Mouse (Mus musculus): ENCODE results near the gene Sfrp2. TPM values are rescaled to one million over a fixed set of nuclear protein-coding genes. Genes with fewer than 3 reads are reported as not detected.
A peak's percentile ranks its signal among the peaks of the same experiment; 100 is the strongest.

The Sfrp2 gene
- polyA plus RNA-seq (2015; fragmentation: Nextera tagmentation; extraction: Ambion mirVana) = 166 and 172 TPM in 2 replicates

GRCm38 (mm10) chr3:83765871-83766725 lies at the start of gene Sfrp2:
Gene Sfrp2, plus strand, starts transcription at chr3:83766321.
- peak within 1 kb of the TSS; percentile 74 for H3K4me2 ChIP-seq (replicated peaks; ENCODE audit: low read depth, low read length)
- H3K9ac ChIP-seq (replicated peaks; ENCODE audit: low read length) = peak within 1 kb of the TSS; percentile 77
- no peaks in the 10 kb centered on the region for H3K9me3 ChIP-seq (ENCODE audit: low read length)
- WGBS = under 1% methylated on average over 82 of the region's 82 CpGs
- H3K36me3 ChIP-seq (ENCODE audit: insufficient read depth, low read length) = 0 out of 2 replicates have a peak, but pooled peaks cover 4% of the 10 kb centered on the region
- H3K4me1 ChIP-seq (ENCODE audit: insufficient read depth, low read length) = peaks cover 20% of the 10 kb centered on the region
- peak; percentile 79 for ATAC-seq (ENCODE audit: low FRiP score, low TSS enrichment)
- peak within 1 kb of the TSS; percentile 48 for H3K4me3 ChIP-seq (ENCODE audit: low read length)
- peak within 1 kb of the TSS; percentile 60; the same call in 1 of the 2 replicates for H3K27ac ChIP-seq (ENCODE audit: low read length)
- peaks cover 17% of the 10 kb centered on the region; the same call in 1 of the 2 replicates for H3K27me3 ChIP-seq (ENCODE audit: insufficient read depth, low read length)

GRCm38 (mm10) chr3:83717643-83718231 lies 48.4 kb upstream of the Sfrp2 start:
- ATAC-seq (ENCODE audit: low FRiP score, low TSS enrichment) = peak; percentile 63; the same call in 1 of the 2 replicates
- no peak overlapping the region for H3K4me2 ChIP-seq (replicated peaks; ENCODE audit: low read depth, low read length)
- WGBS = 13% methylated on average over 7 of the region's 7 CpGs
- no peak overlapping the region for H3K9ac ChIP-seq (replicated peaks; ENCODE audit: low read length)
- H3K4me3 ChIP-seq (ENCODE audit: low read length) = no peak overlapping the region
- no peaks in the 10 kb centered on the region for H3K9me3 ChIP-seq (ENCODE audit: low read length)
- H3K4me1 ChIP-seq (ENCODE audit: insufficient read depth, low read length) = peaks cover 6% of the 10 kb centered on the region
- no peak overlapping the region for H3K27ac ChIP-seq (ENCODE audit: low read length)
- H3K36me3 ChIP-seq (ENCODE audit: insufficient read depth, low read length) = no peaks in the 10 kb centered on the region
- H3K27me3 ChIP-seq (ENCODE audit: insufficient read depth, low read length) = no peaks in the 10 kb centered on the region

- Histone ChIP-seq H3K4me3 (ENCODE audit: low read length) (no peak overlapping the region), H3K9me3 (ENCODE audit: low read length) (no peaks in the 10 kb centered on the region), H3K36me3 (ENCODE audit: insufficient read depth, low read length) (no peaks in the 10 kb centered on the region), H3K4me1 (ENCODE audit: insufficient read depth, low read length) (peaks cover 6% of the 10 kb centered on the region), H3K27me3 (ENCODE audit: insufficient read depth, low read length) (no peaks in the 10 kb centered on the region), H3K9ac (replicated peaks; ENCODE audit: low read length) (no peak overlapping the region), H3K4me2 (replicated peaks; ENCODE audit: low read depth, low read length) (no peak overlapping the region), H3K27ac (ENCODE audit: low read length) (no peak overlapping the region)
- 66% methylated on average over 4 of the region's 4 CpGs for WGBS
- ATAC-seq (ENCODE audit: low FRiP score, low TSS enrichment) = no peak
Measured at GRCm38 (mm10) chr3:83718662-83719061, 47.5 kb upstream of the Sfrp2 start.

GRCm38 (mm10) chr3:83728223-83728622 lies 37.9 kb upstream of the Sfrp2 start:
- Histone ChIP-seq H3K27ac (ENCODE audit: low read length) (peak overlapping the region; percentile 37; the same call in 1 of the 2 replicates), H3K4me2 (replicated peaks; ENCODE audit: low read depth, low read length) (no peak overlapping the region), H3K9ac (replicated peaks; ENCODE audit: low read length) (no peak overlapping the region), H3K27me3 (ENCODE audit: insufficient read depth, low read length) (no peaks in the 10 kb centered on the region), H3K36me3 (ENCODE audit: insufficient read depth, low read length) (no peaks in the 10 kb centered on the region), H3K4me1 (ENCODE audit: insufficient read depth, low read length) (peaks cover 2% of the 10 kb centered on the region; the same call in 1 of the 2 replicates), H3K4me3 (ENCODE audit: low read length) (no peak overlapping the region), H3K9me3 (ENCODE audit: low read length) (no peaks in the 10 kb centered on the region)
- ATAC-seq (ENCODE audit: low FRiP score, low TSS enrichment) = no peak
- 71% methylated on average over 3 of the region's 3 CpGs for WGBS

GRCm38 (mm10) chr3:83728675-83729390 lies 37.3 kb upstream of the Sfrp2 start:
- H3K9ac ChIP-seq (replicated peaks; ENCODE audit: low read length) = no peak overlapping the region
- no peak overlapping the region for H3K4me3 ChIP-seq (ENCODE audit: low read length)
- peak overlapping the region; percentile 37; the same call in 1 of the 2 replicates for H3K27ac ChIP-seq (ENCODE audit: low read length)
- H3K27me3 ChIP-seq (ENCODE audit: insufficient read depth, low read length) = no peaks in the 10 kb centered on the region
- WGBS = 83% methylated on average over 9 of the region's 9 CpGs
- no peaks in the 10 kb centered on the region for H3K9me3 ChIP-seq (ENCODE audit: low read length)
- peaks cover 2% of the 10 kb centered on the region; the same call in 1 of the 2 replicates for H3K4me1 ChIP-seq (ENCODE audit: insufficient read depth, low read length)
- no peak overlapping the region for H3K4me2 ChIP-seq (replicated peaks; ENCODE audit: low read depth, low read length)
- no peaks in the 10 kb centered on the region for H3K36me3 ChIP-seq (ENCODE audit: insufficient read depth, low read length)
- no peak for ATAC-seq (ENCODE audit: low FRiP score, low TSS enrichment)

DNA sequence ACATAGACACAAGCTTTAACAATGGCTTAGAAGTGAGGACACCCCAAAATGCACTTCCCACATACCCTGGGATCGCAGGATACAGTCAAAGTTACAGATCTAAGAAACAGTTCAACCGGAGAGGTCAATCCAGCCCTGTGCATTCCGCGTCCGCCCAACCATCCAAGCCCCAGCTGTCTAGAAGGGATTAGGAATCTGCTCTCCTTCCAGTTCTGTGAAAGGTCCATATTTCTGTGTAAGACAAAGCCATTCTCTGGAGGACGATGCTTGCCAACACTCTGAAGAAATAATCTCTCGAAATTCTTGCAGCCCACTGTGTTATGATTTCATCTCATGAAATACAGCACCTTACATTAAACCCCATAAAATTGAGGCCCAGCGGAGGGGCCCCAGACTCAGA lies 32.1 kb upstream of the Sfrp2 start:
- H3K27ac ChIP-seq (ENCODE audit: low read length) = no peak overlapping the region
- no peak for ATAC-seq (ENCODE audit: low FRiP score, low TSS enrichment)
- no peaks in the 10 kb centered on the region for H3K27me3 ChIP-seq (ENCODE audit: insufficient read depth, low read length)
- WGBS = 66% methylated on average over 8 of the region's 8 CpGs
- H3K9ac ChIP-seq (replicated peaks; ENCODE audit: low read length) = no peak overlapping the region
- H3K4me3 ChIP-seq (ENCODE audit: low read length) = no peak overlapping the region
- H3K4me2 ChIP-seq (replicated peaks; ENCODE audit: low read depth, low read length) = no peak overlapping the region
- no peaks in the 10 kb centered on the region for H3K4me1 ChIP-seq (ENCODE audit: insufficient read depth, low read length)
- no peaks in the 10 kb centered on the region for H3K36me3 ChIP-seq (ENCODE audit: insufficient read depth, low read length)
- H3K9me3 ChIP-seq (ENCODE audit: low read length) = no peaks in the 10 kb centered on the region

- Histone ChIP-seq H3K9me3 (ENCODE audit: low read length) (no peaks in the 10 kb centered on the region), H3K4me1 (ENCODE audit: insufficient read depth, low read length) (no peaks in the 10 kb centered on the region), H3K4me3 (ENCODE audit: low read length) (no peak overlapping the region), H3K4me2 (replicated peaks; ENCODE audit: low read depth, low read length) (no peak overlapping the region), H3K9ac (replicated peaks; ENCODE audit: low read length) (no peak overlapping the region), H3K27me3 (ENCODE audit: insufficient read depth, low read length) (no peaks in the 10 kb centered on the region), H3K36me3 (ENCODE audit: insufficient read depth, low read length) (no peaks in the 10 kb centered on the region), H3K27ac (ENCODE audit: low read length) (no peak overlapping the region)
- ATAC-seq (ENCODE audit: low FRiP score, low TSS enrichment) = no peak
- 38% methylated on average over 4 of the region's 4 CpGs for WGBS
Measured at GRCm38 (mm10) chr3:83736980-83737379, 29.1 kb upstream of the Sfrp2 start.

DNA sequence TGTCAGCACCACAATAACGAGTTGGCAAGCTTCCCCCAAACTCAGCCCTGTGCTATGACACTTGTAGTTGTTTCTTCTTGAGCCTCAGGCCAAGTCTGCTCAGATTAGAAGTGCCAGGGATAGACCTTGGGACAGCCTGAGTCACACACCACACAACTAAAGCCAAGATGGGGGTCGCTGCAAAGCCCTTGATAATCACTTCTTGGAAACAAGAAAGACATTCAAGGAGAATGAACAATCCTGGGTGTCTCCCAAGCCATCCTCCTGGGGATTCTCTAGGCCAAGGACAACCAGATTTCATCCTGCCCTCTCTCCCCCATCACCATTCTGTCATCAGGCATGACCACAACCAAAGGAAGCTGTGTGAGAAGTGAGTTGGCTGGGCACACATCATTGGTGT lies 25.9 kb upstream of the Sfrp2 start:
- H3K9me3 ChIP-seq (ENCODE audit: low read length) = no peaks in the 10 kb centered on the region
- H3K4me3 ChIP-seq (ENCODE audit: low read length) = no peak overlapping the region
- ATAC-seq (ENCODE audit: low FRiP score, low TSS enrichment) = no peak
- no peaks in the 10 kb centered on the region for H3K36me3 ChIP-seq (ENCODE audit: insufficient read depth, low read length)
- H3K4me1 ChIP-seq (ENCODE audit: insufficient read depth, low read length) = no peaks in the 10 kb centered on the region
- no peak overlapping the region for H3K4me2 ChIP-seq (replicated peaks; ENCODE audit: low read depth, low read length)
- H3K27ac ChIP-seq (ENCODE audit: low read length) = no peak overlapping the region
- H3K27me3 ChIP-seq (ENCODE audit: insufficient read depth, low read length) = no peaks in the 10 kb centered on the region
- WGBS = 65% methylated on average over 2 of the region's 2 CpGs
- H3K9ac ChIP-seq (replicated peaks; ENCODE audit: low read length) = no peak overlapping the region

DNA sequence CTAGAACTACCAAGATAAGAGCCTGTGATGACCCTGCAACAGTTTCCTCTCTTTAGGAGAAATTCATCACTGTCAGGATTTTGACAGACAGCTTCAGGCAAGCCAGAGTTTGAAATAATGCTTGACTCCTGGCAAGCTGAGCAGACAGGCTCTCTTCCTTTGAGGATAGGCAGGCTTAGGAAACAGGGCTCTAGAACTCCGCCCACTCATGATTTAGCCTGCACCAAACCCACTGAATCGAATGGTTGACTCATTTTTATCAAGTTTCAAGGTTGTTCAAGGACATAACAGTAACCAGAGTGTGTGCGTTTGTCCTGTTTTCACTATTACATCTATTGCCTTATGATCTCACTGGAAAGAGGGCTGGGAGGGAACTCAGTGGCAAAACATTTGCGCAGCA lies 18.8 kb upstream of the Sfrp2 start:
- no peak overlapping the region for H3K9ac ChIP-seq (replicated peaks; ENCODE audit: low read length)
- ATAC-seq (ENCODE audit: low FRiP score, low TSS enrichment) = no peak
- WGBS = 87% methylated on average over 4 of the region's 4 CpGs

More for the DNA sequence above, 18.8 kb upstream of the Sfrp2 start:
- Histone ChIP-seq H3K4me1 (ENCODE audit: insufficient read depth, low read length) (no peaks in the 10 kb centered on the region), H3K27me3 (ENCODE audit: insufficient read depth, low read length) (no peaks in the 10 kb centered on the region), H3K4me2 (replicated peaks; ENCODE audit: low read depth, low read length) (no peak overlapping the region), H3K36me3 (ENCODE audit: insufficient read depth, low read length) (no peaks in the 10 kb centered on the region), H3K9me3 (ENCODE audit: low read length) (no peaks in the 10 kb centered on the region), H3K4me3 (ENCODE audit: low read length) (no peak overlapping the region), H3K27ac (ENCODE audit: low read length) (no peak overlapping the region)

All from kidney, embryonic 16.5 days (tissue).